Mouse (Mus musculus) limb, embryonic 15.5 days (tissue): ENCODE measurements around the gene Mapkapk2. TPM values are rescaled to one million over a fixed set of nuclear protein-coding genes. Genes with fewer than 3 reads are reported as not detected.

Experiments used
- ATAC-seq: fragments of 200-750 bp; cut with Nextera tagmentation; 2 replicates; pipeline ENCODE4 v1.8.0; 2017; ENCODE audit warnings: low read depth, moderate TSS enrichment; ENCODE audit not compliant: insufficient number of reproducible peaks, low FRiP score, low TSS enrichment
- H3K27ac ChIP-seq: fragments of 300-500 bp; sonication (generic); 2 replicates; pipeline ENCODE4 v1.5.1; 2015; ENCODE audit warnings: moderate library complexity, mild to moderate bottlenecking, inconsistent platforms
- H3K27me3 ChIP-seq: fragments of 300-500 bp; sonication (generic); 2 replicates; pipeline ENCODE4 v1.6.1; 2015; ENCODE audit warnings: inconsistent platforms
- H3K36me3 ChIP-seq: fragments of 300-500 bp; sonication (generic); 2 replicates; pipeline ENCODE4 v1.6.1; 2015; ENCODE audit warnings: inconsistent platforms
- H3K4me1 ChIP-seq: fragments of 300-500 bp; sonication (generic); 2 replicates; pipeline ENCODE4 v1.6.1; 2015; ENCODE audit warnings: inconsistent platforms
- H3K4me2 ChIP-seq: fragments of 300-500 bp; sonication (generic); 2 replicates; pipeline ENCODE4 v1.6.1; 2015; ENCODE audit warnings: mild to moderate bottlenecking, inconsistent platforms
- H3K4me3 ChIP-seq: fragments of 300-500 bp; sonication (generic); 2 replicates; pipeline ENCODE4 v1.5.1; 2015; ENCODE audit warnings: mild to moderate bottlenecking, inconsistent platforms
- H3K9ac ChIP-seq: fragments of 300-500 bp; sonication (generic); 2 replicates; pipeline ENCODE4 v1.6.1; 2015; ENCODE audit warnings: inconsistent platforms
- H3K9me3 ChIP-seq: fragments of 300-500 bp; sonication (generic); 2 replicates; pipeline ENCODE4 v1.6.1; 2016; ENCODE audit warnings: inconsistent platforms
- WGBS: fragments of 180-500 bp; shearing (Covaris S2); methylation state at CpG from one replicate; pipeline ENCODE4 v1.1.7; 2015; 5-methylcytosine and 5-hydroxymethylcytosine counted together
- polyA plus RNA-seq: library from polyadenylated mRNA; unstranded; fragments of >200 nt; fragmentation: Nextera tagmentation; extraction: Ambion mirVana; gene quantifications from 2 replicates; pipeline ENCODE4 v1.2.1, GENCODE M21; 2015

Gene Mapkapk2
- polyA plus RNA-seq, 1 experiment from 2014 or later = 36.1 TPM

DNA sequence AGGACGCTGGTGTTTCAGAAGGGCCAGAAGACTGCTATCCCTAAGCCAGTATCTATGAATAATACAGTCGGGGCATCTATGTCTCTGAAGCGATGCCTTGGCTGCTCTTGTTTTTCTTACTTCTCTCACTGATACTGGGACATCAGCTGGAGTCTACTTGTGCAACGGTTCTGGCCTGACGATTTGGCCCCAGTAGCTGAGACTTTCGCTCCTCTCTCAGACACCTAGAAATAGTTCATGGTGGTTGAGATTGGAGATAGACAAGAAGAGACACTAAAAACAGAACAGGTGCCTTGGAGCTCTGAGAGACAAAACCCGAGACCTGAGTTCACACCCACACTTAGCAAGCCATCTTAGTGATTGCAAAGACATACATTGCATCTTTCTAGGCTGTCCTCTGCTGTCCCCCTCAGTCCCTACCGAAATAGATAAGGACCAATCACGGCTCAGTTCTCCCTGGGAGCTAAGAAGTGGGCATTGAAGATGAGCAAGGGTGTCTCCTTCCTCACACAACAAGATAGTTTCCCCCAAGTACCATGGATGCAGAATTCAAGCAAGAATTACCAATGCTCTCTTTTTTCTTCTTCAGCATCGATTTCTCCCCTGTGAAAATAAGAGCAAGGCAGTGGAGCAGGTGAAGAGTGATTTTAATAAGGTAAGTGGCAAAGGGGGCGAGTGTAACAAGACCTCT lies 75.6 kb downstream of the Mapkapk2 start:
- H3K36me3 ChIP-seq = no peaks in the 10 kb centered on the region
- no peaks in the 10 kb centered on the region for H3K27me3 ChIP-seq
- no peak overlapping the region for H3K9ac ChIP-seq
- H3K4me1 ChIP-seq = no peaks in the 10 kb centered on the region
- no peak overlapping the region for H3K4me3 ChIP-seq
- H3K9me3 ChIP-seq = no peaks in the 10 kb centered on the region
- H3K27ac ChIP-seq = no peak overlapping the region
- no peak overlapping the region for H3K4me2 ChIP-seq
- ATAC-seq = no peak
- WGBS = 74% methylated on average over 11 of the region's 11 CpGs

DNA sequence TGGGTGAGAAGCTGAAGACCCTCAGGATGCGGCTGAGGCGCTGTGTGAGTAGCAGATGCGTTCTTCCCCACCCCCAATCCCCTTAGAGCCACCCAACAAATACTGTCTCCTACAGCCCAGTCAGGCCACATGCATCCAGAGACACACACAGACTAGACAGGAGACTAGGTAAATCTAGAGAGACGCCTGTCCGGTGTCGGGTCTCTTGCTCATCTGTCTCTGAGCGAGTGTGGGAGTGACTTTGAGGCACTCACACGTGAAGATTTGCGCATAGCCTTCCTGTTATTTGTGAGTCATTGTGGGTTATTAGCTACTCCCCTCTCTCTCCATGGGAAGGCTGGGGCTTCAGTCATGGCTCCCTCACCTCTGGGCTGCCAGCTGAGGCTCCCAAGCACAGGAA lies 76.2 kb downstream of the Mapkapk2 start:
- 73% methylated on average over 9 of the region's 9 CpGs for WGBS
- no peak for ATAC-seq
- Histone ChIP-seq H3K4me1 (no peaks in the 10 kb centered on the region), H3K4me2 (no peak overlapping the region), H3K36me3 (no peaks in the 10 kb centered on the region), H3K27ac (no peak overlapping the region), H3K27me3 (no peaks in the 10 kb centered on the region), H3K4me3 (no peak overlapping the region), H3K9ac (no peak overlapping the region), H3K9me3 (no peaks in the 10 kb centered on the region)

DNA sequence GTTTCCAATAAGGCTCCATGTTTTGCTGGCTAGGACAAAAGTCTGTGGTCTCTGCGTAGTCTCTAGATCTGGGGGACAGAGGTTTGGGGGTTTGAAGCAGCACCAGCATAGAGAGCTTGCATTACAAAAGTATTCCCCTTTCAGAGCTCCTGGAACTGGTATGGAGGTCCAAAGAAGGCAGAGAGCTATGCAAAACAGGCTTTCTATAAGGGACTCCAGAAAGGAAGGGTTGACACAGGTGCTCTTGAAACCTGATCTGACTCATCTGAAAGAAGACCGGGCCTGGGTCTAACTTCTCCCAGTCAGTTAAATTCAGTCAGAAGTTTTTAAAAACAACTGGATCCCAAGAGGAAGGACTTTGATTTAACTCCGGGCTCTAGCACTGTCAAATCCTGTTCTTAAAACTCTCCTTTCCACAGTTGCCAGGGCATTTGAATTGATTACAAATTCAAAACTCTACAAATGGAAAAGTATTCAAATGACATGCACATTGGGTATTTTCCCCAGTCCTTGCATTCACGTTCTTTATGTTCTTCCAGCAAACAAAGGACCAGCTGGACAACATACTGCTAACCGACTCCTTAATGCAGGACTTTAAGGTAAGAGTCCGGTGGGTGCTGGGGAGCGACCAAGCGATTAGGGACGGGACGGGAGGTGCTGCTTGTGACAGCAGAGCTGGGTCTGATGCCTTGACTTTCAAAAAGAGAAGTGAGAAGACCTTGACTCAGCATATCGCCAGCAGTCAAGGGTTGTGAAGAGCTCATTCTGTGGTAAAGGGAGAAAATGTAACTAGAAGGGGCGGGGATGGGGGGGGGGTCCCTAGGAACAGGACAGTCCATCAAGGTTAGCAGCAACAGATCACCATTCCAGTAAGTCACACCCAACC lies 77.0 kb downstream of the Mapkapk2 start:
- Histone ChIP-seq H3K27me3 (no peaks in the 10 kb centered on the region), H3K36me3 (no peaks in the 10 kb centered on the region), H3K27ac (no peak overlapping the region), H3K9ac (no peak overlapping the region), H3K4me2 (no peak overlapping the region), H3K4me3 (no peak overlapping the region), H3K9me3 (no peaks in the 10 kb centered on the region), H3K4me1 (no peaks in the 10 kb centered on the region)
- 56% methylated on average over 12 of the region's 12 CpGs for WGBS
- ATAC-seq = no peak

- H3K27ac ChIP-seq = no peak within 1 kb of the TSS
- no peak for ATAC-seq
- no peaks in the 10 kb centered on the region for H3K27me3 ChIP-seq
Measured at GRCm38 (mm10) chr1:131019492-131020098, 78.0 kb downstream of the Mapkapk2 start, which contains the start of gene Il10. Gene Il10, plus strand, starts transcription at chr1:131019845.

GRCm38 (mm10) chr1:131015879-131016278 lies 81.7 kb downstream of the Mapkapk2 start:
- no peaks in the 10 kb centered on the region for H3K36me3 ChIP-seq
- no peaks in the 10 kb centered on the region for H3K27me3 ChIP-seq
- 90% methylated on average over 7 of the region's 7 CpGs for WGBS
- ATAC-seq = no peak
- no peak overlapping the region for H3K9ac ChIP-seq
- H3K27ac ChIP-seq = no peak overlapping the region
- no peaks in the 10 kb centered on the region for H3K9me3 ChIP-seq
- H3K4me3 ChIP-seq = no peak overlapping the region
- H3K4me2 ChIP-seq = no peak overlapping the region
- no peaks in the 10 kb centered on the region for H3K4me1 ChIP-seq

More at GRCm38 (mm10) chr1:131019492-131020098, 78.0 kb downstream of the Mapkapk2 start, which contains the start of gene Il10:
- H3K9me3 ChIP-seq = no peaks in the 10 kb centered on the region
- no peak within 1 kb of the TSS for H3K4me2 ChIP-seq
- no peak within 1 kb of the TSS for H3K9ac ChIP-seq
- H3K4me1 ChIP-seq = no peaks in the 10 kb centered on the region
- H3K36me3 ChIP-seq = no peaks in the 10 kb centered on the region
- H3K4me3 ChIP-seq = no peak within 1 kb of the TSS
- 65% methylated on average over 8 of the region's 8 CpGs for WGBS

DNA sequence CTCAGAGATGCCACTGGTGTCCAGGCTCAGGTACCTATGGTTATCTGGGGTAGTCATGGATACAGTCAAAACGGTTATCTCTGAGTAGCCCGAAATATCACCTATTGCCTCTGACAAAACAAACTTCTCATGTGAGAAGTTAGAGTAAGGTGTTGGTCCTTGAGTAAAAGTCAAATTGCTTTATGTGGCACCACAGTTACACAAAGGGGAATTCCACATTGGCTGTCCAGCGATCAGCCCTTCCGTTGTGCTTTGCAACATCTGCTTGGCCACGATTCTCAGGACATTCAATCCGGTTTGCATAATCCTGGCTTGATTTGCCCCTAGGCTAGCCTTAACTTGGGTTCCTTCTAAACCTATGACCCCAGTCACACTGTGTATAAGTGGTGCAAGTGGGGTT lies 82.3 kb downstream of the Mapkapk2 start:
- no peak for ATAC-seq
- Histone ChIP-seq H3K36me3 (no peaks in the 10 kb centered on the region), H3K9ac (no peak overlapping the region), H3K4me3 (no peak overlapping the region), H3K4me1 (no peaks in the 10 kb centered on the region), H3K27ac (no peak overlapping the region), H3K4me2 (no peak overlapping the region), H3K9me3 (no peaks in the 10 kb centered on the region), H3K27me3 (no peaks in the 10 kb centered on the region)
- 85% methylated on average over 6 of the region's 6 CpGs for WGBS

- Histone ChIP-seq H3K4me2 (no peak overlapping the region), H3K9ac (no peak overlapping the region), H3K4me3 (no peak overlapping the region), H3K36me3 (no peaks in the 10 kb centered on the region), H3K27ac (no peak overlapping the region), H3K9me3 (no peaks in the 10 kb centered on the region), H3K4me1 (no peaks in the 10 kb centered on the region), H3K27me3 (no peaks in the 10 kb centered on the region)
- ATAC-seq = no peak
- WGBS = 91% methylated on average over 5 of the region's 5 CpGs
Measured at GRCm38 (mm10) chr1:131013926-131014325, 83.7 kb downstream of the Mapkapk2 start.

DNA sequence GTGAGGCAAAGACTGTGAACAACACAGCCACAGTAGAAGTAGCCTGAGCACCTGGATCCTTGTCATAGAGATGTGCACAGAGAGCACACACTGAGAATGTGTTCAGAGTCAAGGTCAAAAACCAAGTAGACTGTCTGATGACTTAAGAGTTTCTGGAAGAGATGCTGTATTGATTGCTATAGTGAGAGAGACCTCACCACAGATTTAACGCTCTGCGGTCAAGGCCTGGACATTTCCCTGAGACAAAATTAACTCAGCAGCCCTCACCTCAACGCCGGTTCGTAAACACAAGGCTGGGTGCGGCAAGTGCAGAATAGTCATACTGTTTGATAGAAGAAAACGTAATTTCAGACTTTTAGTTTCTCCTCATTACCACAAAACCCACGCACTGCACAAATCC lies 85.1 kb downstream of the Mapkapk2 start:
- H3K27ac ChIP-seq = no peak overlapping the region
- WGBS = 72% methylated on average over 8 of the region's 8 CpGs
- no peak for ATAC-seq
- no peaks in the 10 kb centered on the region for H3K36me3 ChIP-seq
- H3K27me3 ChIP-seq = no peaks in the 10 kb centered on the region
- H3K4me2 ChIP-seq = no peak overlapping the region
- H3K9ac ChIP-seq = no peak overlapping the region
- H3K9me3 ChIP-seq = no peaks in the 10 kb centered on the region
- H3K4me1 ChIP-seq = no peaks in the 10 kb centered on the region
- no peak overlapping the region for H3K4me3 ChIP-seq

- no peaks in the 10 kb centered on the region for H3K36me3 ChIP-seq
- no peak for ATAC-seq
- no peaks in the 10 kb centered on the region for H3K9me3 ChIP-seq
- H3K4me2 ChIP-seq = no peak overlapping the region
- H3K9ac ChIP-seq = no peak overlapping the region
- H3K4me3 ChIP-seq = no peak overlapping the region
- no peaks in the 10 kb centered on the region for H3K4me1 ChIP-seq
- H3K27me3 ChIP-seq = no peaks in the 10 kb centered on the region
- WGBS = 66% methylated on average over 17 of the region's 17 CpGs
- H3K27ac ChIP-seq = no peak overlapping the region
Measured at GRCm38 (mm10) chr1:131010201-131011153, 87.1 kb downstream of the Mapkapk2 start.

DNA sequence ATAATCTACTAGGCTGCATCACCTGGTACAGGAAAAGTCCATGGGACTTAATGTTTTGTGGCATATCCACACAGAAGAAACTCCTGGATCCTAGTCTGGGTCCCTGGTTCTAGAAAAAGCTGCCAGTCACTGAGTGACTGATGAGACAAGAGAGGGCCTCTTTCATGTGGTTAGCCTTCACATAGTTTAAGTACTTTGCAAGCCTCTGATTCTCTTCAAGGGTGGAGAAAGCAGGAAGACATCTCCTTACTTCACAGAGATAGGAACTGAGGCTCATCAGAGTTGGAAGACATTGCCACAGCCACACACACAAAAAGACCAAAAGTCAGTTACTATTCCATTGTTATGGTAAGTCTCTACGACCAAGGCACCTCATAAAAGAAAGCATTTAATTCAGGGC lies 91.6 kb downstream of the Mapkapk2 start:
- Histone ChIP-seq H3K36me3 (no peaks in the 10 kb centered on the region), H3K9ac (no peak overlapping the region), H3K4me2 (no peak overlapping the region), H3K9me3 (no peaks in the 10 kb centered on the region), H3K27ac (no peak overlapping the region), H3K4me1 (no peaks in the 10 kb centered on the region), H3K27me3 (no peaks in the 10 kb centered on the region), H3K4me3 (no peak overlapping the region)
- ATAC-seq = no peak
- WGBS = 59% methylated on average over 1 of the region's 1 CpGs
